Mouse (Mus musculus): ENCODE results near the gene Cln6.
"Not testable (repeated sequence)": the region's sequence is repeated elsewhere in the genome, so short reads cannot be mapped to it uniquely, and the experiment has no call there.

Gene Cln6

DNA sequence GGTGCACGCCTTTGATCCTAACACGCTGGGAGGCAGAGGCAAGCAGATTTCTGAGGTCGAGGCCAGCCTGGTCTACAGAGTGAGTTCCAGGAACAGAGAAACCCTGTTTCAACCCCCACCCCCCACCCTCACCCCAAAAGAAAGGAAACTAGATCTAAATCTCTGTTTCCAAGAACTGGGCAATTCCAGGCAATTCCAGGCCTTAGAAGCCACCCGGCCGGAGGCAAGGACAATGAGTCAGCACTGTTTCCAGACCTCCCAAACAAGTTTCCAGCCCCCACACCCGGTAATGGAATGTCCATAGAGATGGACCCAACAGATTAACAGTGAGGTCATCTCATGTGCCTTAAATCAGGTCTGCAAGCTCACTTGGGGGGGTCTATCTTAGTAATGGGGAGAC lies 8.7 kb upstream of the Cln6 start:
- DNase-seq (ENCODE audit: low spot score), result no peak

DNA sequence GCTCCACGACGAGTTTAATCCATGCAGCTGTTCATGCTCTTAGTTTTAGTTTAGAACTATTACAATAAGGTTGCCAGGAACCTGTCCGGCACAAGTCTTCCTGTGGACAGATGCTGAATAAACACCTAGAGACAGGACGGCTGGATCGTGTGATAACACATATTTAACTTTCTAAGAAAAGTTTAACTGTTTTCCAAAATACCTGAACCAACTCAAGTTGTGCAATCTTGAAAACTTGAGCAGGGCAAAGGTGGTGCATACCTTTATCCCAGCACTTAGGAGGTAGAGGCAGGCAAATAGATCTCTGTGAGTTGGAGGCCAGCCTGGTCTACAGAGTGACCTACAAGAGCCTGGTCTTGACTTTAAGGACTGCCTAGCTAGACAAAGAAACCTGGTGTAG lies 3.7 kb upstream of the Cln6 start:
- DNase-seq (ENCODE audit: low spot score), result no peak

DNA sequence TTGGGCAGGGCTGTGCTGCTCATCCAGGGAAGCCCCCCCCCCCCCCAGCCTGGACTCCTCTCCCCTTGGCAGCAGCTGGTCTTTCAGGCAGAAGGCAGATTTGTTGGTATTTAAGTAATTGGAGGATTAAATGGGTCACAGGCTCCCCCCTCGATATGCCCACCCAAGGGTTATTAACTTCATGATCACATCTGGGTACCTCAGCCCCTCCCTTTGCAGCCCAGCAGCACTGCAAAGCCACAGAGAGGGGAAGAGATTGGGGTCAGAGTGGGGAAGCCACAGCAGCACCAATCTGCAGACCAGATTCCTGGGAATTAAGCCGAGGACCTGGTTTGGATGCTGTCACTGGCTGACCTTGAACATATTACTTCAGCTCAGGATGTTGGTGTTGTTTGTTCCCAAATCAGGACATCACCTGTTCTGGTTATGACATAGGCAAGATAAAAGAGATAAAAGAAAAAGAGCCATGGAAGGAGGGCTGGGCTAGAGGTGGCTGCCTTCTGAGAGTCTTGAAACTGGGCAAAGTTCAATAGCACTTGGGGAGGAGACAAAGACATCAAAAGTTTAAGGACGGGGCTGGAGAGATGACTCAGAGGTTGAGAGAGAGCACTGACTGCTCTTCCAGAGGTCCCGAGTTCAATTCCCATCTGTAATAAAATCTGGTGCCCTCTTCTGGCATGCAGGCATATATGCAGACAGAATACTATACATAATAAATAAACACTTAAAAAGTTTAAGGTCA lies 2.7 kb upstream of the Cln6 start:
- no peak for DNase-seq (ENCODE audit: low spot score)

DNA sequence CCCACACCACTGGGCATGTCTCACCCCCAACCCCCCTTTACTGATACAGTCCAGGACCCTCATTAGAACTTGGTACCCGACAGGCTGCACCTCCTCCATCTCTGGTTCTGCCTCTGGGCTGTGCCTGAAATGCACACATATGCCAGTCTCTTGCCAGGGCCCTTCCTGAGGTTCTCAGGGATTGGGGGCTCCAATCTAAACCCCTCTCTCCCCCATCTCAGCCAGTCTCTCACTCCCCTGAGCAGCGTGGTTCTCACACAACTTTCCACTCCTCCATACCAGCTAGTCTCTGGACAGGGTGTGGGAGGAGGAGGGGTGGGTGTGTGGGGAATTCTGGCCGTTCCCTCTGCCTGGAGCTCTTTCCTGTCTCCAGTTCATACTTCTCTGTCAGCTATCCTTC lies 974 bp upstream of the Cln6 start:
- DNase-seq (ENCODE audit: low spot score), result no peak

DNA sequence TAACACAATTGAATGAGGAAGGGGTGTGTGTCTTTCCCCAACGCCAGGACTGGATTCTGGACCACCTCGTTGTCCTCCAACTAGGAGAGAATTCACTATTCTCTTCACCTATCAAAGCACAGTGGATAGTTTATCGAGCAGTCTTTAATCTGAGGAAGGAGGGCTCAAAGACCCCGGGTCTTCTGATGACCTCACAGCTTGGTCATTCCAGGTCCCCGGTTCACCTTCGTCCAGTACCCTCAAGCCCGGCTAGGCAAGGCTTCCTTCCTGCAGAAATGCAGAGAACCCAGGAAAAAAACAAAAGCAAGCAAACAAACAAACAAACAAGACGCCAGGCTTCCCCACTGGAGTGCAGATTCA lies 459 bp upstream of the Cln6 start:
- DNase-seq (ENCODE audit: low spot score), result no peak

DNA sequence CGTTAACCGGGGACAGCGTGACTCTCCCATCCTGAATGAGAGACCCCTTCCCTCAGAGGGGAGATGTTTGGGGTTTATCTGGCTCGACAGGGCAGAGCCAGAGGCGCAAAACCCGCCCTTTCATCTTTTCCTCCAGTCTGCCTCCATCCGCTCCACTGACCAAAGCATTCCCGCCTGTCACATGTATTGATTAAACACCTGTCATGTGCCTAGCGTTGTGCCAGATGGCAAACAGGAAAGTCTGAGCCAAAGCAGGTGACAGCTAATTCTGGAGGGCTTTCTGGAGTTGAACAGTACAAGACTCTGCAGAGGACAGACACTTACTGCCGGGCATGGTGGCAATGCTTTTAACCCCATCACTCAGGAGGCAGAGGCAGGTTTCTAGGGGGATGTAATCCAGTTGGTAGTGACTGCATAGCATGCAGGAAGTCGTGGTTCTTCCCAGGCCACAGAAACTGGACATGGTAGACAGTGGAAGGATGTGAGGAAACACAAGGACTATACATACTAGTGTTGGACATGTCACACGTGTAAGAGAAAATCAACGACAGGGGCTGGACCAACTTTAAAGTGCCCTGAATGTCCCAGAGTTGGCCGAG lies 686 bp downstream of the Cln6 start:
- DNase-seq (ENCODE audit: low spot score), result no peak

DNA sequence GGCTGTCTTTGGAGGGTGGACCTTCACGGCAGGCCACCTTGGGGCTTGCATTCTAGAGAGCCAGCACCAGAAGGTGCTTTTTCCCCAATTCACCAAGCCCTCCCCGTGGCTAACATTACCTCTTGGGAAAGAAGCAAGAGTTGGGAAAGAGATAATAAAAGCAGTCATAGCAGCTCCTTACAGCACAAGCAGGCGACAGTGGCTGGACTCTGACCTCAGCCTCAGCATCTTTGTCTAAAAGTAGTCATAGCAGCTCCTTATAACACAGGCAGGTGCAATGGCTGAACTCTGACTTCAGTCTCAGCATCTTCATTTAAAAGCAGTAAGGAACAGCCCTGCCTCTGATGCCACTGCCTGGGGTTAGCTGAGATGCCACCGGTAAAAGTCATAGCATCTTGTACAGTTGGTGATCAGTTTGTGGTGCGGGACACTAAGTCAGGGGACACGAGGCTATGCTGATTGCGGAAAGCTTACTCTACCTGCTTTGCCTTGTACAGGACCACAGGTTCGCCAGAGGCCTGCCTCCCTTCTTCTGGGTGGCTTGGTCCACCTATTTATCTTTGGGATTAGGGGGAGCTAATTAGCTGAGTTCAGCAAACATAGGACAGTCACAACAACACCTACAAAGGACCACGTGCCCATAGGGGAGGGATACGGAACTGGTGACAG lies 4.9 kb downstream of the Cln6 start:
- DNase-seq (ENCODE audit: low spot score), result no peak

DNA sequence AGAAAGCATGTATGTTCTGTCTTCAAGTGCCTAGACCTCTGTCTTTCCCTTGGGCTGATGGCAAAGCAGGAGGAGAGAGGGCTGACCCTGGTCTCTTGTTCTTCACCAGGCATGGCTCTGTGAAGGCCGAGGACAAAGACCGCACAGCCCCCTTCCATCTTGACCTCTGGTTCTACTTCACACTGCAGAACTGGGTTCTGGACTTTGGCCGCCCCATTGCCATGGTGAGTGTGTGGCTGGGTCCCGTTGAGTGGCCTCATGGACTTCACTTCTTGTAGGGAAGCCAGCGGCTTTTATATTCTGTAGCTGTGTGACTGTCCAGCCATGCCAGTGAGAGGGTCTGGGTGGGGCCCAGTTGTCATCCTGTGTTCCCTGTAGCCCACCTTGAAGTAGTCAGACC lies 5.9 kb downstream of the Cln6 start:
- no peak for DNase-seq (ENCODE audit: low spot score)

DNA sequence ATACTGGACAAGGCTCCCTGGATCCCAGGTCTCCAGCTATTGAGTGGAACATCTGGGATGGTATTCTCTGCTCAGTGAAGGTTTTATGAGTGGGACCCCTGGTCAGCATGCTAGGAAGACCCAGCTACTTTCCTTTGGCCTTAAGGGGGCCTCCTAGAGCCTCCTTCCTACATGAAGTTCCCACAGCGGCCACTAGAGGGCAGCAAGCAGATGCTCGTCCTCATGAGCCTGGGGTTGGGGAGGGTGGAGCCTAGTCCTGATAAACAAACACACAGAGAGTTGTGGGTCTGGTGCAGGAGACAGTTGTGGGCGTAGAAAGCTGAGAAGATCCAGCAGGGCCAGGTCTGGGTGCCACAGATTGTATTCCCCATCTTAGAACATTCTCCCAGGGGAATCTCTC lies 9.1 kb downstream of the Cln6 start:
- DNase-seq (ENCODE audit: low spot score), result peak; percentile 49

DNA sequence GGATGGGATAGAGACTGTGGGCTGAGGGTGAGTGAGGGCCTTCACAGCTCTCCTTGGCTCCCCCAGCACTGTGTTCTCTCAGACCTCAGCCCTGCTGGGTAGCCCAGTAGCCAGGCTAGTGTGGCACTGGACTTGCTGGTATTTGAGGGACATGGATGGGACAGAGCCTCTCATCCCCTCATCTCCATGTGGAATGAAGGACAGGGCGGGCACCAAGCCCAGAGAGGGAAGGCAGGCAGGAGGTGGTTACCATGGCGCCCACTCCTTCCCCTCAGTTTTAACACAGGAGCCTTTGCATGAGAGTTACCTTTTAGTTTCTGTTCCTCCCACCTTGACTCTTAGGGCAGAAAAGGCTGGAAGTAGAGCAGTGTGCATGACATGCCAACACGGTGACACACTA lies 10.1 kb downstream of the Cln6 start:
- DNase-seq (ENCODE audit: low spot score), result no peak

DNA sequence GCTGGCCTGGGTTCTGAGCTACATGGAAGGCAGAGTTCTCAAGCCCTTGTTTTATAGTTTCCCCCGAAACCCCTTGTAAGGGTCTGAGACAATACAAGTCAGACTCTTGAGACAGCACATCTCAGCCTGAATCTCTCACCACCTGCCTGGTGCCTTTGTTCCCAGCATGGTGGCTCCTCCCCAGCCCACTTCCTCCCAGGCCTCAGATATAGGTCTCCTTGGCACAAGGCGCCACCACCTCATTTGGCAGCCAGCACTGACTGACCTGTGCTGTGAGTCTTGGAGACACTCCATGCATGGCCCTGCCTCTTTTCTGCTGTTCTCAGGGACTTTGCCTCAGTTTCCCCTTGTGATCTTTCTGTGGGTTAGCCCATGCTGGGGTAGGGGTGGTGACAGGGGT lies 13.0 kb downstream of the Cln6 start:
- DNase-seq (ENCODE audit: low spot score), result no peak

DNA sequence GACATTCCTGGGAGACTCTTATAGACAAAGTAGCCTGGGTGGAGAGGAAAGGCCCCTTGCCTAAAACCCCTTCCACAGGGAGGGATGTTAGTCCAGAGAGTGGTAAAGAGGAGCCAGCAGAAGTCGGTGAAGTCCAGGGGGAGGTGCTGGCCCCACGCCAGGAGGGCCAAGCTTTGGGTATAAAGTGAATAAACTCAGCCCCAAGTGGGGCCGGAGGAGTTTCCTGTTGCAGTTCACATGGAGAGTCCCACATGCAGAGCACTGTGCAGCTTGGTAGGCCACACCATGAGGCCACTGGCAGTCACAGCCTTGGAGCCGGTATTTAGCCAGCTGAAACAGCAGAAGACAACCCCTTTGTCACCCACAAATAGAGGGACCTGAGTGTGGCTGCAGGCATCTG lies 15.9 kb downstream of the Cln6 start:
- DNase-seq (ENCODE audit: low spot score), result no peak

DNA sequence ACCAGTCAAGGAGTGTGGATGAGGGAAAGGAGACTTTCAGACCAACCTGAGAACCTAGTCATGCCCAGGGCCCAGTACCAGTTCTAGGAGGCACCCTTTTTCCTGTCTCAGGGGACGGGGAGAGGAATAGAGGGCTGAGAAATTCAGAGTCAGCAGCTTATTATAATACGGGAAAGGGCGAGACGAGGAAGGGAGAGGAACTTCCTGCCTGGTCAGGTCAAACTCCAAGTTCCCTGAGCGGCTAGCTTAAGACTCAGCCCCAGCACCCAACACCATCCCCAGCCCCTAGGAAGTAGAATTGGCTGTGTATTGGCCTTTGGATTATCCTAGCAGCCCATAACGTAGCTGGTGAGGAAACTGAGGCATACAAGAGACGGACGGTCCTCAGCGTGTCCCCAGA lies 18.6 kb downstream of the Cln6 start:
- no peak for DNase-seq (ENCODE audit: low spot score)

DNA sequence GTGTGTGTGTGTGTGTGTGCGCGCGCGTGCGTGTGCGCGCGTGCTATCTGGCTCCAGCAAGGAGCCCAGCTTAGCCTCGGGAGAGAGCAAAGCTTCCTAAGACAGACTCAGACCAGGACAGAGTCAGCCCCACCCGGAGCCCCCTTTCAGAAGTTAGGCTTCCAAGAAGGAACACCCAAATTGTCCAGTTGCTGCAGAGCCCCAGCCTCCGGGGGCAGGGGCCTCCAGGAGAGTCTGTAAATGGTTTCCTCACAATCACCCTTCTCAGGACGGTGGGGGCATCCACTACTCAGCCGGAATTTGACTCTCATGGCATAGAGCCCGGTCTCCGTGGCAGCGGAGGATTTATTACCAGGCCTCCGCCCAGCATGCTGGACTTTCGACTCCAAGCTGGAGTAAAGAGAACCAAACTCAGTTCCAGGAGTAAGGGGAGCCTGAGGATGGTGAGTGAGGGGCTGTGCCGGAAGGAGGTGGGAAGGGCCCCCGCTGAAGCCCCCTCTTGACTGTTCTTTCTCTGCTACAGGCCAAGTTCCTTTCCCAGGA lies 19.2 kb downstream of the Cln6 start, which contains the start of gene Calml4:
Calml4 (plus strand) TSS at position 362 of the 543 bp plus-strand sequence.
- peak; percentile 59 for DNase-seq (ENCODE audit: low spot score)

DNA sequence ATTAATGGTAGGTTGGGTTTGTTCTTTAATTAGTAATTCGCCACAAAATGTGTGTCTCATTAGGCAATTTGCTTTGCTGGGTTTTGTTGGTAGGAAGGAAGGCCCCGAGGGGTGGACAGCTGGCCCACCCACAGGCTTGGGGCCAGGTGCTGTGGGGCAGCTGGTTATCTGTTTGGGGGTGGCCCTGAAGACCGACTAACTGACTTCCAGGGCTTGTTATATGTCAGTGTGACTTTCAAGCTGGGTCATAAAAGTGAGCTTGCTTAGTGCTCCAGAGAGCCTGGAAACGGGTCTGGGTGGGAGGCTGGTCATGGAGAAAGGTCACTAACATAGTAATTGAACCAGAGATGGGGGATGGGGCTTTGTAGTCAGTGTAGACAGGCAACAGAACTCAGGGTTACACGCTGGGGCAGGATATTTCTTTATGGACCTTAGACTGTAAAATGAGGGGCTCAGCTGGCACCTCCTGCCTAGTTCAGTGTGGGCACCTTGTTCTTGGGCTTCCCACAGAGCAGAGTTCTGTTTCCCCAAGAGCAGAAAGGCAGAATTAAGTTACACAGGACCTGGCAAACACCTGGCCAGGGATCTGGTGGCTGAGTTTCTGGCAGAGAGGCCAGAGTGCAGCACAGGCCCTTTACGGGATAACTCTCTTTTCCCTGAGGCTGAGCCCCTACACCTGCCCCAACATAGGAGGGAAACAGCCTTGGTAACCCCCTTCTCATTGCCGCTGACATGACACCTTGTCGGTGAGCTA lies 19.9 kb downstream of the Cln6 start:
- DNase-seq (ENCODE audit: low spot score), result no peak

DNA sequence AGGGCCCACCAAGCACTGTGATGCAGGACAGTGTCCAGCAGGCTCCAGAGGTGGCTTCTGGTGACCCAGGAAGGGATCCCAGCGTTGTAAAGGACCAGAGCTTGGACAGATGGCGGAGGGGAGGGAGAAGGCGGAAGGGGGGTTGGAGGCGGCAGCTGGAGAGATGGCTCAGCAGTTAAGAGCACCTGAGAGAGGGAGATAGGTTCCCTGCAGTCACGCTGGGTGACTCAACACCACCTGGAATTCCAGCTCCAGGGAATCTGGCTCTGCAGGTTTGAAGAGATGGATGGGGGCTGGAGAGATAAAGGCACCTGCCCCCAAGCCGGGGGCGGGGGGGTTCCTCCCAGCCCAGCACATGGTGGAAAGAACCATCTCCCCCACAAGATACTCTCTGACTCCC lies 21.5 kb downstream of the Cln6 start:
- DNase-seq (ENCODE audit: low spot score), result not testable (repeated sequence)

DNA sequence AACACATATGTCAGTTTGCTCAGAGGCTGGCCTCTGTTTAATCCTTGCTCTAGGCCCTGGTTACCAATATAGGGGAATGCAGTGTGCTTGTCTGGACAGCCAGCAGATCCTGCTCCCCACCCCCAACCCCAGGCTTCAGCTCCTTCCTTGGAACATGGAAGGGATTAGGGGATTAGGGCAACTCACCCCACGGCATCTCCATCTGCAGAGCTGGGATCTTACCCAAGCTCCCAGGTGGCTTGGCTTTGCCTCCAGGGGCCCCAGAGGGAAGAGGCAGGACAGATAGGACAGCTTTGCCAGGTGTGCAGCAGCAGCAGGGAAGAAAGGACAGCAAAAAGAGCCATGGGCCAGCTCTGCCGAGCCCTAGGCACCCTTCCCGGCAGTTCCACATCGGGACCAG lies 22.3 kb downstream of the Cln6 start:
- DNase-seq (ENCODE audit: low spot score), result no peak

DNA sequence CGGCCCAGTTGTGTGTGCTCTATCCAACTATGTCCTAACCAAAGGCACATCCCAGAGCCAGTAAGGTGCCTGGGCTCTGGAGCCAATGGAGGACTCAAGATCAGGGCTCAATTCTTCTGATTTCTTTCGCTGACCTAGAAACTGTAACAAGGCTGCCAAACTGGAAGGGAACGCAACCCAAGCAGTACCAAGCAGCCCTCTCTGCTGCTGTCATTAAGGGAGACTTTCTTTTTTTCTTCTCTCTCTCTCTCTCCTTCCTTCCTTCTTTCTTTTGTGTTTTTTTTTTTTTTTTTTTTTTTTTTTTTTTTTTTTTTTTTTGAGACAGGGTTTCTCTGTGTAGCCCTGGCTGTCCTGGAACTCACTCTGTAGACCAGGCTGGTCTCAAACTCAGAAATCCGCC lies 30.7 kb downstream of the Cln6 start:
- not testable (repeated sequence) for DNase-seq (ENCODE audit: low spot score)

DNA sequence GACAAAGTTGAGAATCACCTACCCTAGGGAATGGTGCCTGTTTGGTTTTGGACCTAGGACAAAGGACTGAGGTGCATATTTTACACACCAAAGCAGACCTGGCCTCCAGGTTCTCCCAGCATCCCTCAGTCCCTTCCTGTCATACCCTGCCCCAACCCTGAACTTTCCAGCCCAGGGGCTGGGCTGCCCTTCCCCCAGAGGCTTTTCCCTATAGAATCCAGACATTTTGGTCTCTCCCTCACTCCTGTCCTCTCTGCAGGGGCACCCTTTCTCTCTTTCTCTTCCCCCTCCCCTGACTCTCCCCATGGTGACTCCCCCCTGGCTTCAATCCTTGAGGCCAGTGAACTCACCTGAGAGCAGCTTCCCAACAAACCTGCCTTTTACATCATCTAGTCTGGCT lies 32.1 kb downstream of the Cln6 start:
- no peak for DNase-seq (ENCODE audit: low spot score)

DNA sequence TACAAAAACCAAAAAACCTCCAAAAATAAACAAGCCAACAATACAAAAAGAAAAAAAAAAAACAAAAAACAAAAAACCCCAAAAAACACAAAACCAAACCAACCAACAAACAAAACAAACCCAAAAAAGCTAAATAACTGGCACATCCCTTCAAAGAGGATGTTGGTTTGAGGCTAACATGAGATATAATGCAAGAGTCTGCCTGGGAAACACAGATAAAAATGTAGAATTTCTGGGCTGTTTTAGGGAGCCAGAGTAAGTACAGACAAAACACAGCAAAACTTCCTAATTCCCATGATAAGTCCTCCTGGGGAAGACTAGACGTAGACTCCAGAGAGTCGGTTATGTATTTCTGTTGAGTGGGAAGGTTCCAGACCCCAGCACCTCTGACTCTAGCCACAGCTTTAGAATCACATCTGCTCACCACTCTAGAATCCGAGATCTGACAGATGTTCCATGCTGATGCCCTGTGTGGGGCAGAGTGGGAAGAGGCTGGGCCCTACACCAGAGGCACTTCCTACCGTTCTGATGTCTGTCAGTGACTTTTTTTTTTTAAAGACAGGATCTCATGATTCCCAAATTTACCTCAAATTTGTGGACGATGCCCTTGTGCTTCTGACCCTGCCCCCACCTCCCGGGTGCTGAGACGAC lies 38.5 kb downstream of the Cln6 start:
- no peak for DNase-seq (ENCODE audit: low spot score)

DNA sequence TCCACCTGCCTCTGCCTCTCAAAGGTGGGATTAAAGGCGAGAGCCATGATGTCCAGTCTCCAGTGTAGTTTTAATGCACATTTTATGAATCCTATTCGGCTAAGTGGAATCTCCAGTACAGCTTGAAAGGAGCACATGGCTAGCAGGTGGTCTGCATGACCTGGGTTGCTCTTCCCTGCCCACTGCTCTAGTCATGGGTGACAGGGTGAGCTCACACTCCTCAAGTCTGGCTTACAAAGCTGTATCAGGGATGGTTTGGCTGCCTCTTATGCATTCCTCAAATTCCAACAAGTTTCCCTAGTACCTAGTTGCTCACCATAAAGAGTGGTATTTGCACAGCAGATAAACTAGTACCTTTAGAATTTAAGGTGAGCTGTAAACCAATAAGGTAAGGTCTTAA lies 39.2 kb downstream of the Cln6 start:
- no peak for DNase-seq (ENCODE audit: low spot score)

DNA sequence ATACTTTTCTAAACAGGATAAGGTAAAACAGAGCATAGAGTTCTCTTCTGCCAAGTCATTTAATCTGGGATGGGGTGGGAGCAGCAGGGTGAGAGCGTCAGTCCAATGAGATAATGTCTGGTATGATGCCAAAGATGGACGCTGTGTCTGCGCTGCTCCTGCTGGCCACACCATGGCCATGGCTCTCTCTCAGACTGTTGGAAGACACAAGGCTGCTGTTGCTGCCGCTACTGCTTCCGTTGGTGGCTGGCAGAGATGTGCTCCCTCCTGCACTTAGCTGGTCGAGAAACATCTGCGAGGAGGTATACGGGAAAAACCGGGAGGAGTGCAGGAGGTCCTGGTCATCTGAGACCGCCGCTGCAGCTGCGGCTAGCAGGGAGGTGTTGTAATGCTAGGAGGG lies 43.3 kb downstream of the Cln6 start:
- DNase-seq (ENCODE audit: low spot score), result peak; percentile 44

Data from ovary, adult 18-20 months (tissue).